Mouse (Mus musculus): ENCODE results near the gene Tgfbi. TPM values are rescaled to one million over a fixed set of nuclear protein-coding genes. Genes with fewer than 3 reads are reported as not detected.

Tgfbi gene
- total RNA-seq, 2 experiments from 2014 or later = 21.1 to 25.9 TPM

- no peak for DNase-seq
- intact Hi-C loops (cut with DNase I) = no loop called here
Observed at GRCm38 (mm10) chr13:56630081-56630480, 20.8 kb downstream of the Tgfbi start.

- DNase-seq = no peak
- intact Hi-C loops (cut with DNase I) = no loop called here
Observed at GRCm38 (mm10) chr13:56630552-56630951, 21.2 kb downstream of the Tgfbi start.

- intact Hi-C loops (cut with DNase I) = no loop called here
- DNase-seq = no peak
Observed at GRCm38 (mm10) chr13:56631332-56631731, 22.0 kb downstream of the Tgfbi start.

- no peak for DNase-seq
- intact Hi-C loops (cut with DNase I) = loop anchor here (2.0 kb wide), 1 partner anchor 21 kb away; no protein-coding TSS in a partner anchor
Observed at GRCm38 (mm10) chr13:56634139-56634615, 24.9 kb downstream of the Tgfbi start.

- intact Hi-C loops (cut with DNase I) = loop anchor here (2.0 kb wide), 1 partner anchor 22 kb away; no protein-coding TSS in a partner anchor
- peak in 1 of 2 experiments; percentile 32 for DNase-seq
Observed at GRCm38 (mm10) chr13:56634920-56635319, 25.6 kb downstream of the Tgfbi start.

- intact Hi-C loops (cut with DNase I) = no loop called here
- DNase-seq = no peak
Observed at GRCm38 (mm10) chr13:56637027-56637426, 27.7 kb downstream of the Tgfbi start.

- intact Hi-C loops (cut with DNase I) = loop anchor here (2.0 to 5.0 kb wide), 4 partner anchors 25 to 164 kb away; no protein-coding TSS in a partner anchor
Observed at GRCm38 (mm10) chr13:56641746-56642145, 32.4 kb downstream of the Tgfbi start.

GRCm38 (mm10) chr13:56644031-56644430, 34.7 kb downstream of the Tgfbi start:
- DNase-seq = no peak
- intact Hi-C loops (cut with DNase I) = loop anchor here (5.0 kb wide), 1 partner anchor 167 kb away; no protein-coding TSS in a partner anchor

More at GRCm38 (mm10) chr13:56641746-56642145, 32.4 kb downstream of the Tgfbi start:
- DNase-seq = peak; percentile 49 to 56

- no peak for DNase-seq
- intact Hi-C loops (cut with DNase I) = no loop called here
Observed at GRCm38 (mm10) chr13:56645744-56646143, 36.4 kb downstream of the Tgfbi start.

- DNase-seq = peak; percentile 63 to 66
- intact Hi-C loops (cut with DNase I) = no loop called here
Observed at GRCm38 (mm10) chr13:56647597-56648405, 38.5 kb downstream of the Tgfbi start.

- no peak for DNase-seq
- intact Hi-C loops (cut with DNase I) = loop anchor here (10.0 kb wide), 1 partner anchor 615 kb away; no protein-coding TSS in a partner anchor
Observed at GRCm38 (mm10) chr13:56650020-56650419, 40.7 kb downstream of the Tgfbi start.

GRCm38 (mm10) chr13:56652381-56652780, 43.1 kb downstream of the Tgfbi start:
- intact Hi-C loops (cut with DNase I) = loop anchor here (10.0 kb wide), 1 partner anchor 612 kb away; no protein-coding TSS in a partner anchor
- no peak for DNase-seq

GRCm38 (mm10) chr13:56654176-56654575, 44.9 kb downstream of the Tgfbi start:
- no peak for DNase-seq
- intact Hi-C loops (cut with DNase I) = loop anchor here (10.0 kb wide), 1 partner anchor 611 kb away; no protein-coding TSS in a partner anchor

GRCm38 (mm10) chr13:56657946-56658512, 48.7 kb downstream of the Tgfbi start:
- peak; percentile 81 to 88 for DNase-seq
- intact Hi-C loops (cut with DNase I) = loop anchor here (1.0 to 10.0 kb wide), 6 partner anchors 77 to 607 kb away; no protein-coding TSS in a partner anchor

- intact Hi-C loops (cut with DNase I) = loop anchor here (1.0 to 10.0 kb wide), 6 partner anchors 76 to 606 kb away; no protein-coding TSS in a partner anchor
Observed at GRCm38 (mm10) chr13:56658931-56659330, 49.6 kb downstream of the Tgfbi start.

GRCm38 (mm10) chr13:56661914-56662621, 52.7 kb downstream of the Tgfbi start:
- intact Hi-C loops (cut with DNase I) = loop anchor here (5.0 kb wide), 1 partner anchor 40 kb away; the partner anchor contains the start of gene Smad5

More at GRCm38 (mm10) chr13:56658931-56659330, 49.6 kb downstream of the Tgfbi start:
- DNase-seq = no peak

GRCm38 (mm10) chr13:56664256-56665170, 55.2 kb downstream of the Tgfbi start:
- intact Hi-C loops (cut with DNase I) = loop anchor here (5.0 kb wide), 1 partner anchor 38 kb away; the partner anchor contains the start of gene Smad5
- DNase-seq = no peak

More at GRCm38 (mm10) chr13:56661914-56662621, 52.7 kb downstream of the Tgfbi start:
- DNase-seq = peak in 1 of 2 experiments; percentile 26

GRCm38 (mm10) chr13:56671206-56671605, 61.9 kb downstream of the Tgfbi start:
- no peak for DNase-seq
- intact Hi-C loops (cut with DNase I) = no loop called here

GRCm38 (mm10) chr13:56677731-56678130, 68.4 kb downstream of the Tgfbi start:
- no peak for DNase-seq
- intact Hi-C loops (cut with DNase I) = loop anchor here (2.0 kb wide), 1 partner anchor 25 kb away; the partner anchor contains the start of gene Smad5
